Mouse (Mus musculus): ENCODE measurements around the gene Elk3. TPM values are rescaled to one million over a fixed set of nuclear protein-coding genes. Genes with fewer than 3 reads are reported as not detected.

Elk3 gene
- total and polyA plus RNA-seq, 3 experiments: 0.33 TPM; not detected in 2

- TF ChIP-seq GATA1 (IDR thresholded peaks at IDR 0.05; ENCODE audit: borderline replicate concordance, low read length) (no peak), CTCF (IDR thresholded peaks at IDR 0.05; ENCODE audit: low read depth, low read length) (no peak)
Measured at GRCm38 (mm10) chr10:93249901-93250300, 61.0 kb downstream of the Elk3 start.

GRCm38 (mm10) chr10:93248416-93248815, 62.5 kb downstream of the Elk3 start:
- H3K27me3 ChIP-seq (ENCODE audit: insufficient read depth, low read length): no peaks in the 10 kb centered on the region
- no peaks in the 10 kb centered on the region for H3K9me3 ChIP-seq (replicated peaks)
- TF ChIP-seq GATA2 (IDR thresholded peaks at IDR 0.05; ENCODE audit: borderline replicate concordance, low read depth, low read length): no peak
- TF ChIP-seq CTCF (IDR thresholded peaks at IDR 0.05; ENCODE audit: low read depth, low read length): no peak
- no peak for TF ChIP-seq TAL1 (conservative IDR thresholded peaks at IDR 0.05; ENCODE audit: low read depth, low read length)
- no peak for TF ChIP-seq GATA1 (IDR thresholded peaks at IDR 0.05; ENCODE audit: borderline replicate concordance, low read length)
- no peak for TF ChIP-seq POLR2AphosphoS5 (IDR thresholded peaks at IDR 0.05; ENCODE audit: insufficient replicate concordance, low read depth, low read length)
- ATAC-seq (ENCODE audit: extremely low read depth, insufficient number of reproducible peaks, low FRiP score, poor library complexity, severe bottlenecking) (no peak), DNase-seq (ENCODE audit: low spot score) (no peak)
- H3K4me1 ChIP-seq (ENCODE audit: insufficient read depth, low read depth, low read length): peaks cover 7% of the 10 kb centered on the region
- no peak overlapping the region for H3K4me3 ChIP-seq (ENCODE audit: low read depth, low read length)
- peaks cover 88% of the 10 kb centered on the region for H3K36me3 ChIP-seq (replicated peaks)

More at GRCm38 (mm10) chr10:93249901-93250300, 61.0 kb downstream of the Elk3 start:
- ATAC-seq (ENCODE audit: extremely low read depth, insufficient number of reproducible peaks, low FRiP score, poor library complexity, severe bottlenecking) (no peak), DNase-seq (ENCODE audit: low spot score) (no peak)
- H3K4me3 ChIP-seq (ENCODE audit: low read depth, low read length): no peak overlapping the region
- H3K36me3 ChIP-seq (replicated peaks): peaks cover 82% of the 10 kb centered on the region
- no peaks in the 10 kb centered on the region for H3K27me3 ChIP-seq (ENCODE audit: insufficient read depth, low read length)
- H3K4me1 ChIP-seq (ENCODE audit: insufficient read depth, low read depth, low read length): peaks cover 11% of the 10 kb centered on the region
- no peaks in the 10 kb centered on the region for H3K9me3 ChIP-seq (replicated peaks)

DNA sequence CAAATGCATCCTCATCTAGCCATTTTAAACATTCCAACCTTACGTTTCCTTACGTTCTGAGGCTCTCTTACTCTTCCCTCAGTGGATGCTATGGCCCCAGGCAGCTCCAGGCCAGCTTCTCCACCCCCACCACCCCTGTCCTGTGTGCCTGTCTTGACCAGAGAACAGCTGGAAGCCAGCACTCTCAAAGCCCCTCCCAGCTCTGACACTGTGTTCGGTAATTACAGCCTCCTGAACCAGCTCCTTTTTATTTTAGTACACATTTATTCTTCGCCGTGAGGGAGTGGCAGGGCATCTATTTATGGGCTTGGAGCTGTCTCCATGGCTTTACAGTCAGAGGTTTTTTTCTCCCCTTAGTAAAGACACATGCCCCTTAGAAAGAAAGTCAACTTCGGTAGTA, 63.0 kb downstream of the Elk3 start:
- Histone ChIP-seq H3K36me3 (replicated peaks) (peaks cover 86% of the 10 kb centered on the region), H3K9me3 (replicated peaks) (no peaks in the 10 kb centered on the region), H3K4me3 (ENCODE audit: low read depth, low read length) (no peak overlapping the region), H3K27me3 (ENCODE audit: insufficient read depth, low read length) (no peaks in the 10 kb centered on the region), H3K4me1 (ENCODE audit: insufficient read depth, low read depth, low read length) (peaks cover 3% of the 10 kb centered on the region; the same call in 1 of the 2 replicates)
- TF ChIP-seq GATA2 (IDR thresholded peaks at IDR 0.05; ENCODE audit: borderline replicate concordance, low read depth, low read length) (no peak), GATA1 (IDR thresholded peaks at IDR 0.05; ENCODE audit: borderline replicate concordance, low read length) (no peak), POLR2AphosphoS5 (IDR thresholded peaks at IDR 0.05; ENCODE audit: insufficient replicate concordance, low read depth, low read length) (no peak), TAL1 (conservative IDR thresholded peaks at IDR 0.05; ENCODE audit: low read depth, low read length) (no peak), CTCF (IDR thresholded peaks at IDR 0.05; ENCODE audit: low read depth, low read length) (no peak)
- ATAC-seq (ENCODE audit: extremely low read depth, insufficient number of reproducible peaks, low FRiP score, poor library complexity, severe bottlenecking) (no peak), DNase-seq (ENCODE audit: low spot score) (no peak)

DNA sequence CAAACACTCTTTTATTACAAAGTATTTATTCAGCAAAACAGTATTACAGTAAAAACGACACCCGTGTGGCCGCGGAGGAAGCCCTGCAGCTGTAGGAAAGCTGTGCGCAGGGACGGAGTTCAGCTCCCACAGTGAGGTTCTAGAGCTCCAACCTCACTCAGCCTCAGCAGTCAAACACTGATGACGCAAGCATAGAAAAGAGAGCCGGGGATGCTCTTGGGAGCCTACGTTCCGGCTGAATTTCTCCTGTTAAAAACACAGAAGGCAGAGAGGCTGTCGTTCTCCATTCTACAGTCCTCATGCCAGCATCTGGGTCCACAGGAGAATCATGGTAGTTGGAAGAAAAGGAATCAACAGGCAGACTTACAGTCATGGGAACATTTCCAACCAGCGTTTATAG, 63.5 kb downstream of the Elk3 start:
- DNase-seq (ENCODE audit: low spot score) (no peak), ATAC-seq (ENCODE audit: extremely low read depth, insufficient number of reproducible peaks, low FRiP score, poor library complexity, severe bottlenecking) (no peak)
- TF ChIP-seq CTCF (IDR thresholded peaks at IDR 0.05; ENCODE audit: low read depth, low read length) (no peak), POLR2AphosphoS5 (IDR thresholded peaks at IDR 0.05; ENCODE audit: insufficient replicate concordance, low read depth, low read length) (no peak), GATA2 (IDR thresholded peaks at IDR 0.05; ENCODE audit: borderline replicate concordance, low read depth, low read length) (no peak), GATA1 (IDR thresholded peaks at IDR 0.05; ENCODE audit: borderline replicate concordance, low read length) (no peak)
- Histone ChIP-seq H3K36me3 (replicated peaks) (peaks cover 84% of the 10 kb centered on the region), H3K4me1 (ENCODE audit: insufficient read depth, low read depth, low read length) (peaks cover 3% of the 10 kb centered on the region; the same call in 1 of the 2 replicates), H3K9me3 (replicated peaks) (no peaks in the 10 kb centered on the region), H3K27me3 (ENCODE audit: insufficient read depth, low read length) (no peaks in the 10 kb centered on the region), H3K4me3 (ENCODE audit: low read depth, low read length) (no peak overlapping the region)

DNA sequence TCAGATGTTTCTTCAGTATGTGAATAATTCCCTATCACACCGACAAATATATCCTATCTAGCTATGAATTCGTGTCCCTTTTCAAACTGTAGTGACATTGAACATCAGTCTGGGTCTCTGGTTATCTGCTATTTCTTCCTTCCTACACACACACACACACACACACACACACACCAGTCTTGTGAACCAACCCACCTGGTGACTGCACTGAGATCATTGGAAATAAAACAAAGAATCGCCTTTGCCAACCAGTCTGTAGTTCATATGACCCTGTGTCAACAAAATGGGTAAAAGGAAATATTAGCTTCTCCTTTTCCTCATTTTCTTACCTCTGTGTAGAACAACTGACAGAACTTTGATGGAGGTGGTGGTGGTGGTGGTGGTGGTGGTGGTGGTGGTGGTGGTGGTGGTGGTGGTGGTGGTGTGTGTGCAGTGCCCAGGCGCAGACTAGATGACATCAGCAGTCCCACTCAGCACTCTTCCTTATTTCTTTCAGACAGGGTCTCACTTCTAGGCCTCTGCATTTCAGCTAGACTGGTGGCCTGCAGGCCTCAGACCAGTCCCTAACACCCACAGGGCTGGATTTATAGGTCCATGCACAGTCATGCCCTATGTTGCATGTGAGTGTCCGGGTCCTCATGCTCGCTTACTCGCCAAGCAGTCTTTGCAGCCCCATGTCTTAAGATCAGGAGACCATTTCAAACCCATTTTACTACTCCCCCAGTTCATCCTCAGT, 64.6 kb downstream of the Elk3 start:
- Histone ChIP-seq H3K4me3 (ENCODE audit: low read depth, low read length) (no peak overlapping the region), H3K36me3 (replicated peaks) (peaks cover 87% of the 10 kb centered on the region), H3K4me1 (ENCODE audit: insufficient read depth, low read depth, low read length) (peaks cover 3% of the 10 kb centered on the region; the same call in 1 of the 2 replicates), H3K9me3 (replicated peaks) (no peaks in the 10 kb centered on the region), H3K27me3 (ENCODE audit: insufficient read depth, low read length) (no peaks in the 10 kb centered on the region)
- TF ChIP-seq CTCF (IDR thresholded peaks at IDR 0.05; ENCODE audit: low read depth, low read length) (no peak), GATA1 (IDR thresholded peaks at IDR 0.05; ENCODE audit: borderline replicate concordance, low read length) (no peak), POLR2AphosphoS5 (IDR thresholded peaks at IDR 0.05; ENCODE audit: insufficient replicate concordance, low read depth, low read length) (no peak), TAL1 (conservative IDR thresholded peaks at IDR 0.05; ENCODE audit: low read depth, low read length) (no peak), GATA2 (IDR thresholded peaks at IDR 0.05; ENCODE audit: borderline replicate concordance, low read depth, low read length) (no peak)
- ATAC-seq (ENCODE audit: extremely low read depth, insufficient number of reproducible peaks, low FRiP score, poor library complexity, severe bottlenecking) (no peak), DNase-seq (ENCODE audit: low spot score) (no peak)

DNA sequence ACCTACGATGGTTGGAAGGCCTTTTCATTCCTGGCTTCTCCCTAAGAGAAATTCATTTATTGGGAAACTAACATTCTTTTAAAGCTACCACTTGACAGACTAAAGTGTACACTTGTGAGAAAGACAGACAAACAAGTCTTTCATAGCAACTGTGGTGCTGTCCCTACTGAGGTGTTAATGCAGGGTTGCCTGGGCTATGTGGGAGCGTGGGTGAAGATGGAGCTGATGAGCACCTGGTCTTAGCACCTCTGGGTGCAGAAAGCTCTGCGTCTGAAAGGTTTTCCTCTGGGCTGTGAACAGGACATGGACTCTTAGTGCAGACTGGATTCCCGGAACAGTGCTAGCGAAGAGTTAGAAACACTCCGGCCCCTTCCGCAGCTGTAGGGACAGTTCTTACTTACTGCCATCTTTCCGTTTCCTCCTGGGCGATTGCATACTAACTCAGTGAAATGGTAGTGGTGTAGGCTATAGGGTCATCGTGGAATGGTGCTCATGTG, 66.7 kb downstream of the Elk3 start:
- Histone ChIP-seq H3K4me1 (ENCODE audit: insufficient read depth, low read depth, low read length) (peaks cover 3% of the 10 kb centered on the region; the same call in 1 of the 2 replicates), H3K4me3 (ENCODE audit: low read depth, low read length) (no peak overlapping the region), H3K9me3 (replicated peaks) (no peaks in the 10 kb centered on the region), H3K27me3 (ENCODE audit: insufficient read depth, low read length) (no peaks in the 10 kb centered on the region), H3K36me3 (replicated peaks) (peaks cover 86% of the 10 kb centered on the region)
- no peak for DNase-seq (ENCODE audit: low spot score)
- no peak for ATAC-seq (ENCODE audit: extremely low read depth, insufficient number of reproducible peaks, low FRiP score, poor library complexity, severe bottlenecking)
- no peak for TF ChIP-seq POLR2AphosphoS5 (IDR thresholded peaks at IDR 0.05; ENCODE audit: insufficient replicate concordance, low read depth, low read length)

All from G1E (cell line).